Mouse (Mus musculus): ENCODE measurements around the gene Hmgcs1.

DNA sequence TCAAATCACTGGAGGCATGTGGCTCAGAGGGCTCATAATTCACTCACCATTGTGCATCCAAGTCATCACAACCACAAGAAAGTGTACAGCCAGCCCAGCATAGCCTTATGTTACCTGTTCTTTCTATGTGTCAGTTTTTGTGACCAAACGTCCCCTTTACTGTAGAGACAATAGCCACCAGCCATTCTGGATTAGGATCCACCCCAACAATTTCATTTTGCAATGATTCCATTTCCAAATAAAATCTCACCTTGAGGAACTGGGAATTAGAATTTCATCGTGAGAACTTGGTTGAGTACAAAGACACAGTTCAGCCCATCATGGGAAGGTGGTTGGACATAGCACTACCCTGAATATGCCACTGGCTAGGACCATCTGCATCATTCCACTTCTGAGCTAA lies 33.9 kb upstream of the Hmgcs1 start:
- TF ChIP-seq POLR2A (IDR thresholded peaks at IDR 0.05; ENCODE audit: borderline replicate concordance, control insufficient read depth, low read depth, low read length) (no peak), CTCF (IDR thresholded peaks at IDR 0.05; ENCODE audit: control insufficient read depth, insufficient read depth, low read length) (no peak)

All from bone marrow, adult 2 months (tissue).